Mouse (Mus musculus) frontal cortex, postnatal 36 days (tissue): ENCODE results near the gene Nrxn3.

Experiments
- DNase-seq, 2 experiments: peaks; one replicate each; pipeline ENCODE4 v3.0.0; 2022; ENCODE audit warnings: low spot score in 2 of 2

Nrxn3 gene

DNA sequence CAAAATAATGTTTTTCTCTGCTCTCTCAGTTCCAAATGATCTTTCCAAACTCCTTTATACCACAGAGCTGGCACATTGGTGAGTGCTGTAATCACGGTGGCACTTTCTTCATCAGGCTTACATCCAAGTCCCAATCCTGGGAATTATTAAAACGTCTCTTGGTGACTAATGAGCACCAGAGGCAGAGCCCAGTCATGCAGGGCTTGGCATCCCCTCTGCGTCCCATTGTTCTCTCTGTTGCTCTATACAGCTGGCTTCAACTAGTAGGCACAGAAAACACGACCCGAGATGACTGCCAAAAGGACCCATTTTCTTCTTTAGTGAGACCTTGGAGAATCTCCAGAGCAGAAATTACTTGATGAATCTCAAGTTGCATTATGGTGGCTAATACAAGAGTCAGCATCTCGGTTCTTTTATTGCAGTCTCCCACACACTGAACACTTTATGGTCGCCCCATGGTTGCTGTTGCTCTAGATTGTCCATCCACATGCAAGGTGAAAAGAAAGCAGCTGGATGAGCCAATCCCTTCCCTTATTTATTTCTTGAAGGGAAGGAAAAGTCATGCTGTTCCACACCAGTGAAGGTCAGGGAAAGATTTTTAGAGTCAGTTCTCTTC lies 1552.1 kb downstream of the Nrxn3 start:
- peak; percentile 15 to 32 for DNase-seq

DNA sequence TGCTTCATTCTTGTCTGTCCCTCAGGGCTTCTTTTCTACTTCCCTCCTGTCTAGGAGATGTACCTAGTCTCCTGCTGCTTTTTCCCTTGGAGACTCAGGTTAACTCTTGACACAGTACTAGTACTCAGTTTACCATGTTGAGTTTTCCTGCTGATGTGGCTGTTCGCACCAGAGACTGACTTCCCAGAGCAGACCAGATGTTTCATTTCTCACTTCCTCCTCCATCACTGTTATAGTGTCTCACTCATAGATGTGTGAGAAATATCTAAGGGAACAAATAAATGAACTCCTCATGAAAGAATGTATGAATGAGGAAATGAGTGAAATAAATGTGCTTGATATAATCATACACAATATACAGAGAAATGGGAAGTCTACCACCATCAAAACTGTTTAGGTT lies 1558.6 kb downstream of the Nrxn3 start:
- DNase-seq: peak in 1 of 2 experiments; percentile 17

DNA sequence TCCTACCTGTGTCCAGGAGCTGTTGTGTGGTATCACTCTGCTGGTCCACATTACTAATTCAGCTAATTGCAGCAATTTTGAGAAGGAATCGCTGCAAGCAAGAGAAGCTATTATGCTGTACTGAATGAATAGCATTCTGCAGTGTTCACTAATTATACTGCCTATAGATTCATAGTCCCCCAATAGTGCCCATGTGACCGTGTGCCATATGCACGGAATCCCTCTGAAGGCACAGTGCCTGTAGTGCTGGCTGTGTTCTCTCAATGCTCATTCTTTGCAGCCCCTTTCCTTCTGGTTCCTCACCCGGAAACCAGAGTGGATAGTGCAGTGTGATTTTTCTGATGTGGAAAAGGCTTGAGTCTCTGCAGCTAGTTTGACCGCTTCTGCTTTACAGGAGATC lies 1560.3 kb downstream of the Nrxn3 start:
- no peak for DNase-seq

DNA sequence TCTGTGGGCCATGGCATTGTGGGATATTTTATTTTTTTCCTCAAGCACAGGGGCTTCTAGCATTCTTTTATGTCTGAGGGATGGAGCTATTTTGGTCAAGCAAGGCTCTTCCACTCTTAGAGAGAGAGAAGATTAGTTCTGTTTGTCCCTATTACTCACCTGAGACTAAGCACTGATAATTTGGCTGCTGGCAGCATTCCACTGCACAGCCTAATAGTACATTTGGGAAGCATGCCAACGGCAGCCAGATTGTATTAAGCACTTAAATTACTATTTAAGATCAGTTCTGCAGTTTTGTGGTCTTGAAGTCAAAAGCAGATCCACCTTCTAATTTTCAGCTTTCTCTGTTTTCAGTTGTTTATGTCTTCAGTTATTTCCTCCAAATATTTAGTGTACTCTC lies 1580.0 kb downstream of the Nrxn3 start:
- no peak for DNase-seq

DNA sequence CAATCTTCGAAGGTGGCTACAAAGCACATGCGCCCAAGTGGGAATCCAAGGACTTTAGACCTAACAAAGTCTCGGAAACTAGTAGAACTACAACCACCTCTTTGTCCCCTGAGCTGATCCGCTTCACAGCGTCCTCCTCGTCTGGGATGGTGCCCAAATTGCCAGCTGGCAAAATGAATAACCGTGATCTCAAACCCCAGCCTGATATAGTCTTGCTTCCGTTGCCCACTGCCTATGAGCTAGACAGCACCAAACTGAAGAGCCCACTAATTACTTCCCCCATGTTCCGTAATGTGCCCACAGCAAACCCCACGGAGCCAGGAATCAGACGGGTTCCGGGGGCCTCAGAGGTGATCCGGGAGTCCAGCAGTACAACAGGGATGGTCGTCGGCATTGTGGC lies 1609.1 kb downstream of the Nrxn3 start:
- no peak for DNase-seq

DNA sequence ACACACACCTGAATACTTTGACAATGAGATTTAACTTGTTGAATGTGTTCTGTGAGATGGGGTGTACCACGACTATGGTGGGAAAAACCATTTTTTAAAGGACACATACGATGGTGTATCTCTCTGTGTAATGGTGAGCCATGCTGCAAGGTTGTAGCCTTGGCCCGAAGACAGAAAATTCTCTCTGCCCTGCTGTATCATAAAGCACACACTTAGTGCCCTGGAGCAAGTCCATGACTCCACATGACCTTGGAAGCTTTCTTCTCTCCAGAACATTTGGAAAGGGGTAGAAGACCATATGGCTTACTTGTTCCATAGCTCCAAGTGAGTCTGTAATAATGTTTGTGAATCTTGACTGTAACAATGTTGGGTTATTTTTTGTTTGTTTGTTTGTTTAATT lies 1609.8 kb downstream of the Nrxn3 start:
- DNase-seq: no peak

DNA sequence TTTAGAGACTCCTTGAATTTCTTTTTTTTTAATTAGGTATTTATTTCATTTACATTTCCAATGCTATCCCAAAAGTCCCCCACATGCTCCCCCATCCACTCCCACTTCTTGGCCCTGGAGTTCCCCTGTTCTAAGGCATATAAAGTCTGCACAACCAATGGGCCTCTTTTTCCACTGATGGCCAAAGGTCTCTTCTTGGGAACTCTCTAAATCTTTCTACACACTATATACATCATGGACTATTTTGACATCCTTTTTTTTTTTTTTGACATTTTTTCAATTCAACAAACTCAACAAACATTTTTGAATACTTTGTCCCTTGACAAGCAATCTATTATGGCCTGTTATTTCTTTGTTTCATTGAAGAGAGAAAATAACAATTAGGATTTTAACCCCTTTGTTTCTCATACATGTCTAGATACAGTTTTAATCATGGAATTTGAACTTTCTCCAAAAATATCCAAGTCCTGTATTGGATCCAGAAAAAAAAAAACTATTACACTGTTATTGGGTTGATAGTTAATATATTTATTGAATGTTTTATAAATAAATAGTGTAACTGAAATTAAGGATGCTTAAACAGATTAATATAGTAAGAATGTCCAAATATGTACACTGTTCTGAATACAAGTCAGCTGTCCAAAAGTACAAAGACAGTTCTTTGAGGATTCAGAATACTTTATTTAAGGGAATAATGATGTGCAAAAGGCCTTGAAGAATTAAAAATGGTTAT lies 1615.0 kb downstream of the Nrxn3 start:
- no peak for DNase-seq

DNA sequence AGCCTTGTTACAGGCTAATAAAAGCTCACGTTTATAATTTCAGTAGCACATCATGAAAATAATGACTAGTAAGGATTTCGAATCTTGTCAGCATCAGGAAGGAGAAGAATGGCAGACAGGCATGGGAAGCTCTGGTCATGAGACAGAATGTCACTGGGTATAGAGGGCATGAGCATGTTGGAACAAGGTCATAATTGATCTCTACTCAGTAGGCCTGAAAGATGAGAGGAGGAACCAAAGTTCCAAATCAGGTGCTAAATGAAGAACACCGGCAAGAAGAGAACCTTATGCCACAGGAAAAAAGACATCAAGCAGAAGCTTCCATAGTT lies 1615.5 kb downstream of the Nrxn3 start:
- DNase-seq: no peak
